Comparison of ENCODE assay signal across 8 mouse cellular contexts in the genomic region with DNA sequence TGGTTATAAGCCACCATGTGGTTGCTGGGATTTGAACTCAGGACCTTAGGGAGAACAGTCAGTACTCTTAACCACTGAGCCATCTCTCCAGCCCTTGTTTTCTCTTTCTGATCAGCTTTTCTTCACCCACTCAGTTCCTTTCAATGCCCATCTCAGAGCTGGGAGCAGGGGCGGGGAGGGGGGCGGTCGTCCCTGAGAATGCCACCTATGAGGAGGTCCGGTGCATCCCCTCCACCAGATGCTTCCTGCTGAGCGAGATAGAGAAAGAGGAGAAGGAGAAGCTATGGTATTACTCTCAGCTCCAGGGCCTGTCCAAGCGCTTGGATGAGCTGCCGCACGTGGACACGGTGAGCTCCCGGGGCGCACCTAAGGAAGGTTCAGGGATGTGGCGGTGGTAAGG. TPM values are rescaled to one million over a fixed set of nuclear protein-coding genes. Genes with fewer than 3 reads are reported as not detected.
A peak's percentile ranks its signal among the peaks of the same experiment; 100 is the strongest.
DNase-seq lines count a peak whose midpoint lies in the region; ATAC-seq lines count a peak whose summit lies in the region.

No protein-coding gene starts in this region.

- H3K27ac ChIP-seq in heart, embryonic 13.5 days (replicated peaks) = no peak overlapping the region
- H3K27ac ChIP-seq in embryonic facial prominence, embryonic 10.5 days (replicated peaks) = no peak overlapping the region
- no peak overlapping the region for H3K27ac ChIP-seq in hindbrain, embryonic 14.5 days

- no peak overlapping the region for H3K9ac ChIP-seq in heart, embryonic 13.5 days
- H3K9ac ChIP-seq in hindbrain, embryonic 14.5 days = peak overlapping the region; percentile 37; the same call in 1 of the 2 replicates

- no peak for DNase-seq in heart, postnatal 36 days
- no peak for DNase-seq in embryonic facial prominence, embryonic 10.5 days (ENCODE audit: low spot score)
- DNase-seq in hindbrain, embryonic 14.5 days (ENCODE audit: low spot score) = no peak
- no peak for DNase-seq in frontal cortex, postnatal 10 days (ENCODE audit: low spot score in 2 of 2)
- DNase-seq in cerebellum, adult 18-20 months = no peak
- DNase-seq in spleen, postnatal 10 days (ENCODE audit: low spot score in 2 of 2) = no peak

- peaks cover 99% of the 10 kb centered on the region for H3K27me3 ChIP-seq in heart, embryonic 13.5 days (replicated peaks)
- peaks cover 93% of the 10 kb centered on the region for H3K27me3 ChIP-seq in embryonic facial prominence, embryonic 10.5 days (replicated peaks; ENCODE audit: low read depth, poor library complexity, severe bottlenecking)
- no peaks in the 10 kb centered on the region for H3K27me3 ChIP-seq in hindbrain, embryonic 14.5 days (ENCODE audit: control insufficient read depth, insufficient read depth, low read length)

- ATAC-seq in heart, embryonic 13.5 days (ENCODE audit: extremely low read depth, insufficient number of reproducible peaks, low FRiP score, low TSS enrichment) = no peak
- ATAC-seq in hindbrain, embryonic 14.5 days (ENCODE audit: low FRiP score) = no peak
- 0 out of 2 replicates have a peak, but pooled peaks have one; percentile 1 for ATAC-seq in megakaryocyte-erythroid progenitor cell, adult 5-6 weeks (replicated peaks; ENCODE audit: low FRiP score, low TSS enrichment, poor library complexity, severe bottlenecking)

- intact Hi-C loops in heart, postnatal 36 days (cut with DNase I) = no loop called here

- no peaks in the 10 kb centered on the region for H3K9me3 ChIP-seq in heart, embryonic 13.5 days
- H3K9me3 ChIP-seq in embryonic facial prominence, embryonic 10.5 days = no peaks in the 10 kb centered on the region
- no peaks in the 10 kb centered on the region for H3K9me3 ChIP-seq in hindbrain, embryonic 14.5 days (ENCODE audit: control insufficient read depth, low read length)

- peak overlapping the region; percentile 41 for H3K4me2 ChIP-seq in heart, embryonic 13.5 days
- H3K4me2 ChIP-seq in hindbrain, embryonic 14.5 days (replicated peaks) = peak overlapping the region; percentile 36

- peaks cover 15% of the 10 kb centered on the region for H3K4me1 ChIP-seq in heart, embryonic 13.5 days
- H3K4me1 ChIP-seq in embryonic facial prominence, embryonic 10.5 days = peaks cover 40% of the 10 kb centered on the region
- peaks cover 40% of the 10 kb centered on the region for H3K4me1 ChIP-seq in hindbrain, embryonic 14.5 days (replicated peaks; ENCODE audit: control insufficient read depth, insufficient read depth, low read length)

- peak overlapping the region; percentile 17; the same call in 1 of the 2 replicates for H3K4me3 ChIP-seq in heart, embryonic 13.5 days
- H3K4me3 ChIP-seq in embryonic facial prominence, embryonic 10.5 days = peak overlapping the region; percentile 37
- H3K4me3 ChIP-seq in hindbrain, embryonic 14.5 days (replicated peaks; ENCODE audit: low read length) = no peak overlapping the region

- WGBS in heart, embryonic 13.5 days = 20% methylated on average over 12 of the region's 12 CpGs
- WGBS in embryonic facial prominence, embryonic 10.5 days = 20% methylated on average over 12 of the region's 12 CpGs
- WGBS in hindbrain, embryonic 14.5 days = 32% methylated on average over 12 of the region's 12 CpGs

- H3K36me3 ChIP-seq in heart, embryonic 13.5 days = no peaks in the 10 kb centered on the region
- peaks cover 48% of the 10 kb centered on the region for H3K36me3 ChIP-seq in embryonic facial prominence, embryonic 10.5 days (replicated peaks)
- H3K36me3 ChIP-seq in hindbrain, embryonic 14.5 days (replicated peaks; ENCODE audit: control insufficient read depth, insufficient read depth) = peaks cover 80% of the 10 kb centered on the region

RNA-seq across cellular contexts. Expression of a gene that starts 8.7 kb away (rescaled TPM):
- polyA plus RNA-seq in heart, embryonic 13.5 days (2015; fragmentation: Nextera tagmentation; extraction: Ambion mirVana) = 0.90 and 0.94 TPM in 2 replicates
- 1 to 10 TPM; 2.1 to 3.7 TPM for total RNA-seq in heart, postnatal 36 days (2021)
- polyA plus RNA-seq in embryonic facial prominence, embryonic 10.5 days (2016; fragmentation: Nextera tagmentation; extraction: Ambion mirVana) = 11.8 and 12.6 TPM in 2 replicates
- polyA plus RNA-seq in hindbrain, embryonic 14.5 days (2014; fragmentation: Nextera tagmentation; extraction: Ambion mirVana) = 200 and 216 TPM in 2 replicates
- total RNA-seq in megakaryocyte-erythroid progenitor cell, adult 5-6 weeks (2014; fragmentation: Nextera tagmentation) = 0.07 TPM in 1 of 2 replicates, not detected in the other
- total RNA-seq in megakaryocyte-erythroid progenitor cell, adult 5-6 weeks (2017) = not detected in 2 replicates

RNA-seq across cellular contexts. Expression of a gene that starts 12.2 kb away (rescaled TPM):
- polyA plus RNA-seq in heart, embryonic 13.5 days (2015; fragmentation: Nextera tagmentation; extraction: Ambion mirVana) = 621 and 687 TPM in 2 replicates
- 100 to 1,000 TPM; 748 to 777 TPM for total RNA-seq in heart, postnatal 36 days (2021)
- polyA plus RNA-seq in embryonic facial prominence, embryonic 10.5 days (2016; fragmentation: Nextera tagmentation; extraction: Ambion mirVana) = 1,079 and 1,119 TPM in 2 replicates
- polyA plus RNA-seq in hindbrain, embryonic 14.5 days (2014; fragmentation: Nextera tagmentation; extraction: Ambion mirVana) = 570 and 649 TPM in 2 replicates
- 4,307 and 4,493 TPM in 2 replicates for total RNA-seq in megakaryocyte-erythroid progenitor cell, adult 5-6 weeks (2014; fragmentation: Nextera tagmentation)
- total RNA-seq in megakaryocyte-erythroid progenitor cell, adult 5-6 weeks (2017) = 2,815 and 2,969 TPM in 2 replicates

RNA-seq across cellular contexts. Expression of a gene that starts 15.9 kb away (rescaled TPM):
- 36.0 and 36.6 TPM in 2 replicates for polyA plus RNA-seq in heart, embryonic 13.5 days (2015; fragmentation: Nextera tagmentation; extraction: Ambion mirVana)
- total RNA-seq in heart, postnatal 36 days (2021) = 10 to 100 TPM; 13.8 to 15.1 TPM
- 53.7 and 56.2 TPM in 2 replicates for polyA plus RNA-seq in embryonic facial prominence, embryonic 10.5 days (2016; fragmentation: Nextera tagmentation; extraction: Ambion mirVana)
- polyA plus RNA-seq in hindbrain, embryonic 14.5 days (2014; fragmentation: Nextera tagmentation; extraction: Ambion mirVana) = 23.3 and 24.5 TPM in 2 replicates
- total RNA-seq in megakaryocyte-erythroid progenitor cell, adult 5-6 weeks (2014; fragmentation: Nextera tagmentation) = 34.1 and 50.4 TPM in 2 replicates
- 16.6 and 21.3 TPM in 2 replicates for total RNA-seq in megakaryocyte-erythroid progenitor cell, adult 5-6 weeks (2017)

RNA-seq across cellular contexts. Expression of a gene that starts 24.8 kb away (rescaled TPM):
- polyA plus RNA-seq in heart, embryonic 13.5 days (2015; fragmentation: Nextera tagmentation; extraction: Ambion mirVana) = 1.8 and 2.1 TPM in 2 replicates
- 1 to 10 TPM; 2.2 to 2.9 TPM for total RNA-seq in heart, postnatal 36 days (2021)
- 5.0 and 5.5 TPM in 2 replicates for polyA plus RNA-seq in embryonic facial prominence, embryonic 10.5 days (2016; fragmentation: Nextera tagmentation; extraction: Ambion mirVana)
- polyA plus RNA-seq in hindbrain, embryonic 14.5 days (2014; fragmentation: Nextera tagmentation; extraction: Ambion mirVana) = 4.4 and 4.7 TPM in 2 replicates
- 16.1 and 23.0 TPM in 2 replicates for total RNA-seq in megakaryocyte-erythroid progenitor cell, adult 5-6 weeks (2014; fragmentation: Nextera tagmentation)
- total RNA-seq in megakaryocyte-erythroid progenitor cell, adult 5-6 weeks (2017) = 1.6 and 2.6 TPM in 2 replicates

RNA-seq across cellular contexts. Expression of a gene that starts 25.3 kb away (rescaled TPM):
- polyA plus RNA-seq in heart, embryonic 13.5 days (2015; fragmentation: Nextera tagmentation; extraction: Ambion mirVana) = 2.6 and 4.4 TPM in 2 replicates
- 1 to 10 TPM; 2.7 TPM for total RNA-seq in heart, postnatal 36 days (2021)
- polyA plus RNA-seq in embryonic facial prominence, embryonic 10.5 days (2016; fragmentation: Nextera tagmentation; extraction: Ambion mirVana) = 6.6 TPM in 2 replicates
- 5.3 and 5.8 TPM in 2 replicates for polyA plus RNA-seq in hindbrain, embryonic 14.5 days (2014; fragmentation: Nextera tagmentation; extraction: Ambion mirVana)
- total RNA-seq in megakaryocyte-erythroid progenitor cell, adult 5-6 weeks (2014; fragmentation: Nextera tagmentation) = 23.1 and 23.7 TPM in 2 replicates
- 2.7 and 6.8 TPM in 2 replicates for total RNA-seq in megakaryocyte-erythroid progenitor cell, adult 5-6 weeks (2017)

Comparison
In these comparisons a context has a peak if more than half of its experiments do, and no peak if none do; other contexts are left out.
1. RNA of a gene that starts 8.7 kb away (polyA plus RNA-seq): 200 to 216 TPM in hindbrain, embryonic 14.5 days; 11.8 to 12.6 TPM in embryonic facial prominence, embryonic 10.5 days and 0.90 to 0.94 TPM in heart, embryonic 13.5 days; every median in the first group is over 10 times any median in the second.